Mouse (Mus musculus) urinary bladder, postnatal 4 days (tissue): ENCODE data around the gene Phlpp2.

Experiments
- DNase-seq, 2 experiments: peaks; one replicate each; pipeline ENCODE4 v3.0.0; 2021 to 2022; ENCODE audit warnings: low spot score in 2 of 2

The Phlpp2 gene

GRCm38 (mm10) chr8:109902379-109902778 lies 34.0 kb downstream of the Phlpp2 start:
- no peak for DNase-seq

DNA sequence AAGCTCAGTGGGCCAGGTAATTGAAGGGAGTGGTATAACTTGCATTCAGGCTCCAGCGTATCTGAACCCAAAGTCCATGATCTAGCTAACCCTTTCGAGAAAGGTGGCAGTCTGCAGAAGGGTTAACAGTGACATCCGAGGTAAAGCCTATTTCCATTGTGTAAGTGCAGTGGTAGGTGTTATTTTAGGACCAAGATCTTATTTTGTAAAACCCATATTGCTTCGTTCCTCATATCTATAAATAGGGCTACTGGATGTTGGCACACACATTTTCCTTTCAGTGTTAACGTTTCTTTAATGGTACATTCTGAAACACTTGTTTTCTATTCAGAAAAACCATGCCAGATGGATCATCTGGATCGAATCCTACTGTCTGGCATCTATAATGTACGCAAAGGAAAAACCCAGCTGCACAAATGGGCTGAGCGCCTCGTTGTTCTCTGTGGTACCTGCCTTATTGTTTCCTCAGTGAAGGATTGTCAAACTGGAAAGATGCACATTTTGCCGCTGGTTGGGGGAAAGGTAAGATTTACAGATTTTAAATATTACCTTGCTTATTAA lies 35.6 kb downstream of the Phlpp2 start:
- no peak for DNase-seq

- DNase-seq = no peak
Measured at GRCm38 (mm10) chr8:109904928-109905668, 36.8 kb downstream of the Phlpp2 start.

- no peak for DNase-seq
Measured at GRCm38 (mm10) chr8:109906907-109907306, 38.6 kb downstream of the Phlpp2 start.

DNA sequence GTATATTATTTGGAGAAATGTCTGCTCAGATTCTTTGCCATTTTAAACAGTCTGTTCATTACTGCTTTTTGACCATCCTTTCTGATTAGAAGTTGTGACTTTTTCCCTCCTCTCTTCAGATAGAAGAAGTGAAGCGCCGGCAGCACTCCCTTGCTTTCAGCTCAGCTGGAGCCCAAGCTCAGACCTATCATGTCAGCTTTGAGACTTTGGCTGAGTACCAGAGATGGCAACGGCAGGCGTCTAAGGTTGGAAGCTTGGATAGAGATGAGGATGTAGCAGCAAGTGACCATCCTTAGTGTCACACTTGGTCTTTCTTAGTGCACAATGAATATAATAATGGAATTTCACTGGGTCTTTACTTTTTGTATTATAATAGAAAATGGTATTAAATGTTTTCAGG lies 39.0 kb downstream of the Phlpp2 start:
- DNase-seq = no peak

GRCm38 (mm10) chr8:109917277-109917676 lies 48.9 kb downstream of the Phlpp2 start:
- DNase-seq = no peak

GRCm38 (mm10) chr8:109920406-109921390 lies 52.4 kb downstream of the Phlpp2 start:
- no peak for DNase-seq

DNA sequence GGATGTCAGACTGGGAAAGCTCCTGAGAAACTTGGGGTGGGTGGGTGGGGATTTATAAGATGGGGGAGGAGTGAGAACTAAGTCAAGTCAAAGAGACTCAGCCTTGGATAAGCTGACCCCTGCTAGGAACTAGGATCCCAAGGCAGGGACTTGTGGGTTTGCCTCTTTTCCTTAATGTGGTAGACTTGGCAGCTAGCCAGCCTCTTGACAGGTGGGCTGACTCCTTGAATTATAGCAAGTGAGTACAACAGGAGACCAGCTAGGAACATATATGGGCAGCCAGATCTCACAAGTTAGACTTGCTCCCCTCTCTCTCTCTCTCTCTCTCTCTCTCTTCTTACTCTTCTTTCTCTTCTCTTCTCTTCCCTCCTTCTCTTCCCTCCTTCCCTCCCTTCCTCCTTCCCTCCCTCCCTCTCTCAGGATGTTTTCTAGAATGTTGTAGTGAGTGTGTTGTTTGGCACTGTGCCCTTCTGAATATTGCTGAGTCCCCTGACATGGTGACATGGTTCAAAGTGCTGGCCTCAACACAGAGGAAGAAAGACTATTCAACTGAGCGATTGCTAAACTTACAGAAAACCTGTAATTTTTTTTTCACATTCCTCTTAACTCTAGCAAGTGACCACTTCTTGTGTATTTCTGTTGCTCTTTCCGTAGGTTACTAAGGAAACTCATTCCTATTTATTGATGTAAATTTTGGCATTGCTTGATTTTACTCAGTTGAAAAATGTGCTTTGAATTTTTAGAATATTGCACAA lies 73.4 kb downstream of the Phlpp2 start:
- peak in 1 of 2 experiments; percentile 55 for DNase-seq

DNA sequence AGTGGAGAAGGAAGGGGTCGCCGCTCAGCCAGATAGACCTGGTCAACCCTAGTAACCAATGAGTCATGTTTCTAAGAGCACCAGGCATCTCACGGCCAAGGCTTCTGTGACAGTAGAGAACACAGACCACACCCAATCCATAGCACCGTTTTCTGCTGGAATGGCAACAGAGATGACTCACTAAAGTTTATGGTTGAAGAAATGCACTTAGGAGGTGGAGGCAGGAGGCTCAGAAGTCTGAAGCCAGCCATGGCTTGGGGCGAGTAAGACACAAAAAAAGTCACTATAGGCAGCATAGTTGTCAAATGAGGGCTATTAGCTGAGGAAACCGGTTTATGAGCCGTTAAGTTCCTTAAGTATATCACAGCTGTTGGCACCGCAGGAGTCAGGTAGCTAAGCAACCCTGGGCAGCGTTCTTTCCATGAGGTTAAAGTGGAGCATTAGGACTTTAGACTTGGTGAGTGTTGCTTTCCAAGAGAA lies 76.9 kb downstream of the Phlpp2 start:
- peak in 1 of 2 experiments; percentile 34 for DNase-seq

GRCm38 (mm10) chr8:109945694-109946093 lies 77.4 kb downstream of the Phlpp2 start:
- peak in 1 of 2 experiments; percentile 51 for DNase-seq

DNA sequence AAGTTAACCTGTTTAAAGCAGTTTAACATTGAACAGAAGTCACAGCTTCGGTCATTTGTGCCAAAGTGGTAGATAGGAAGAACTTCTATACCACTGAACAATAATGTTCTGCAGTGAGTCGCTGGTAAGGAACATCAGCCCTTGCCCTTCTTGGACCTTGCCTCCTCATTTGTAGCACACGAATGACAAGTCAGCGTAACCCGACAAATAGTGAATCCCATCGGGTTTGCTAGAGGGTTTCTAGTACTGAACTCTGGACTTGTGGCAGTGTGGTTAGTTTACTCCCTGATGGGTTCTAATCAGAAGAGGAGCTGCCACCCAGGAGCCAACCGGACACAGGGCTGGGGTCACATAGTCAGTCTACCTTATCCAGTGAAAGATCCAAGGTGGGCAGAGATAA lies 77.9 kb downstream of the Phlpp2 start:
- DNase-seq = peak in 1 of 2 experiments; percentile 40

GRCm38 (mm10) chr8:109947447-109948284 lies 79.3 kb downstream of the Phlpp2 start:
- DNase-seq = peak; percentile 18 to 59

GRCm38 (mm10) chr8:109948285-109948564 lies 79.9 kb downstream of the Phlpp2 start:
- peak; percentile 18 to 50 for DNase-seq

DNA sequence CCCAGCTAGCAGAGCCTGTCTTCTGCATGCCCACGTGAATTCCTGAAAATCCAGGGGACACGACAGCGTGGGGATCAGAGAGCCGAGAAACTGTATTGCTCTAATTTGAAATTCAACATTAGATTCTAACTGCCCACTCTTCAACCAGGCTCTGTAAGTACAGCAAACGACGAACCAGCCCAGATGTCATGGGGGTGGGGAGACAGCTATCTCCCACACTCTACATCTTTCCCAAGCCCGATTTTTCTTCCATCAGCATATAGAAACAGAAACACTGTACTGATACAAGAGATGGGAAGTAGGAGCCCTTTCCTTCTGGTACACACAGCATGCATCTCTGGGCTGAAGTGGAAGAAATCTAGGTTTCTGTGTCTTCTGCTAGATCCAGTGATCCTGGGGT lies 83.8 kb downstream of the Phlpp2 start:
- DNase-seq = peak in 1 of 2 experiments; percentile 35

- DNase-seq = peak in 1 of 2 experiments; percentile 20
Measured at GRCm38 (mm10) chr8:109954486-109954948, 86.2 kb downstream of the Phlpp2 start.

GRCm38 (mm10) chr8:109957167-109958028 lies 89.1 kb downstream of the Phlpp2 start:
- DNase-seq = no peak

GRCm38 (mm10) chr8:109958036-109958655 lies 89.8 kb downstream of the Phlpp2 start:
- no peak for DNase-seq

DNA sequence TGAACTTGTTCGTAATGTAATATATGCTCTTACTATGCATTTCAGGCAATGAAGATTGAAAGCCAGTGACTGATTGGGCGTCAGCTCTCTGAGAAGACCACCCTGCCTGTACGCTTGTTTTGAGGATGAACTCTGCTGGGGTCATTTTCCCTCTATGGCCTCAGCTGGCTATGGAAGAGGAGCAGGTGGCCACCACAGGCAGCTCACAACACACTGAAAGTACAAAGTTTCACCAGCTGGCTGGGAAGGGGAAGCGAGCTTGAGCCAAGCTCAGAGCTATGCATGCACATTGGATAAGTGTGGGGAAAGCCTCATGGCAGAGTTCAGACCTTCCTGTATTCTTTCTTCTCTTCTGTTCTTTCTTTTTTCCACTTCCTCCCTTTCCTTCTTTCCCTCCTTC lies 90.8 kb downstream of the Phlpp2 start:
- no peak for DNase-seq
